Mouse (Mus musculus): ENCODE measurements around the gene C8a. TPM values are rescaled to one million over a fixed set of nuclear protein-coding genes. Genes with fewer than 3 reads are reported as not detected.

C8a gene
- polyA plus RNA-seq, 1 experiment from 2014 or later: not detected

DNA sequence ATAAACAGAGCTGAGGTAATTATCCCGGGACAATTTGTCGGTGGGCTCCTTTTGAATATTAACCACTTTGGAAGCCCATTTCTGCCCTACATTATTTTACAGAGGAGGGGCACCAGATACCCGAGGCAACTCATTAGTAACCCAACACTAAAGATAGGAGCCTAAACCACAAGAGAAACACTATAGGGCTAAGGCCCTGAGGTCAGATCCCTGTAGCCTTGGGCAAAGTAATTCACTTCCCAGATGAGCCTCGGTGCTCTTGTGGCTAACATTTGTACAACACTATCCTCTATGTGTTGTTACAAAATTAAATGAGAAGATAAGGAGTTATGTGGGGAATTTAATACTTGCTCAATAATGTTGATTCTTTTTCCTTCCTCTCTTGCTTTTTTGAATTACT lies 32.7 kb downstream of the C8a start:
- no peak for DNase-seq (ENCODE audit: low spot score)

DNA sequence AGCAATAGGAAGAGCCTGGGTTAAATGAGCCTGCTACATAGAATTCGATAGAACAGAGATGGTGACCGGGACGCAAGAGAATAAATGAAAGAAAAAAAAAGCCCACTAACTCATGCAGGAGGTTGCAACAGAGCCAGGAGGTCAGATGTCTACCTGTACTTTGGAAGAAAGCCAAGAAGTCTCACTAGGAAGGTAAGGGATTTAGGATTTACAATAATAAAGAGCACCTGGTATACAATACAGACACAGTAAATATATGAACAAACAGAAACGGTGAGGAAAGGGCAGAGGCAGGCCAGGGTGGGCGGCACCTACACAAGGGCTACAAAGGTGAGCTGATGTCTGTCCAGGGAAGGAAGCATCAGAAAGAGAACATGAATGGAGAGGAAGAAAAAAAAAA lies 34.0 kb downstream of the C8a start:
- no peak for DNase-seq (ENCODE audit: low spot score)

DNA sequence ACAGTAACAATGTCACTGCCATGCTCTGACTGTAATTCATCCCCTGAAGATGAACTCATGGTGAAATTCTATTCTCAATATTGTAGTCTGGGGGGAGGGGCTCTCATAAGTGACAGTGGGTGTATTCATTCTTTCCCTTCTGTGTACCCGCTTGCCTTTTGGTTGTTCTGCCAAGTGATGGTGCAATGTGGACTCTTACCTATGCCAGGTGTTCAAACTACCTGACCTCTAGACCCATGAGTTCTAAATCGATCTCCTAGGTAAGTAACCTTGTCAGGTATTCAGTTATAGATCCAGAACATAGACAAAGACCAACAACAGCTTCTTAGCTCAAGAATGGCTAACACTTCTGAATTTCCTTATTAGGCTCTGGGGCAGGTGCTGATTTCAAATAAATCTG lies 37.9 kb downstream of the C8a start:
- DNase-seq (ENCODE audit: low spot score): no peak

DNA sequence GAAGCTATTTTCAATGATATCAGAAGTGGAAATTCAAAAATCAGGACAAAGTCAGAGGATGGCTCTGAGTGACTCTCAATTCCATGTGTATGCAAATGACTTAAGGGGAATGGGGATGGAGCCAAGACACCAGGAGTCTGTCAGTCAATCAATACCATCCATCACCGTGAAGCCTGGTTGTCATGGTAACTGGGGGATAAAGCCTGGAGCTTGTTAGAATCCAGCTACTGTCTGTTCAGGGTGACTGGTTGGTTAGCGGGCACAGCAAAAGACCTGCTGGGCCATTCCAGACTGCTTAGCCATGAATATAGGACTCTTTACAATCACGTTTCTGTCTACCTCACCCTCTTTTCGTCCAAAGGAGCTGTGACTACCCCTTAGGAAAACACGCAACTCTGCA lies 41.1 kb downstream of the C8a start:
- no peak for DNase-seq (ENCODE audit: low spot score)

DNA sequence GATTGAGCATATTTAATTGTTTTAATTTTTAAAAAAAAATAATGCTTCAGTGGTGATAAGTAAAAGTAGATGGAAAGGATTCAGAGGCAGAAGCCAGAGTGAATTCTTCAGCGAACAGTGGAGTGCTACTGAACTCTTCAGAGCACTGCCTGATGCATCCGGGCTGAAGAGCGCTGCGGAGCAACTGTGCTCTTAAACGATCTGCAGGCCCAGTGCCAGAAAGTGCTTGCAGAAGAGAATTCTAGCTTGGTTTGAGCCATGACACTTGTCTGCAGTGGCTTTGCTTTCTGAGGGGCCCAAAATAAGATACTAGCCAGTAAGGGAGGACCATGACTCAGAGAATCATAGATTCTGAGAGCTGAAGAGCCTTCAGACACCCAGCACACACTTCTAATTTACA lies 47.3 kb downstream of the C8a start:
- DNase-seq (ENCODE audit: low spot score): no peak

DNA sequence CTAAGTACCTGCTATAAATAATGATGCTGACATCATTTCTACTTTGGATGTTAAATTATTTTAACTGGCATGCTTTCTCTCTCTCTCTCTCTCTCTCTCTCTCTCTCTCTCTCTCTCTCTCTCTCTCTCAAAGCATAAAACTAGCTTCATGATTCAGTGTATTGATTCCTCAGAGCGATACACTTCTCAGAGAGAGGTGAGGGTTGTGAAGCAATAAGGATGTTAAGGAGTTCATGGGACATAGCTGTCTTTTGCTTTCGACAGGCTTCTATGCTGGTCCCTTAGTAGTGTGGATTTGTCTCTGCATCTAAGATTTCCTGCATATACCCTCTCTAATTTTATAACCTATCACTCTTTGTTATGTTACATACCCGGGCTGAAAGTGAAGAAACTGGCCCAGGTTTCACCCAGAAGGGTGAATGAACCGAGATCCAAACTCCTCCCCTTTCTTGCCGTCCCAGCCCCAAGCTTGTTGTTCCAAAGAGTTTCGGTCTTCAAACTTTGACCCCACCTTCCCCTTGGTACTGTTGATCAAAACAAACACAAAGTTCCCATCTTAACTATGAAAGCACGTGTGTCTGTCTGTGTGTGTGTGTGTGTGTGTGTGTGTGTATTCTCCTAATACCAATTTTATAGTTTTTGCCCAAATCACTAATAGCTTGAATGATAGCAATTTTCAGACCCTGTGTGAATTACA lies 51.7 kb downstream of the C8a start:
- DNase-seq (ENCODE audit: low spot score): no peak

DNA sequence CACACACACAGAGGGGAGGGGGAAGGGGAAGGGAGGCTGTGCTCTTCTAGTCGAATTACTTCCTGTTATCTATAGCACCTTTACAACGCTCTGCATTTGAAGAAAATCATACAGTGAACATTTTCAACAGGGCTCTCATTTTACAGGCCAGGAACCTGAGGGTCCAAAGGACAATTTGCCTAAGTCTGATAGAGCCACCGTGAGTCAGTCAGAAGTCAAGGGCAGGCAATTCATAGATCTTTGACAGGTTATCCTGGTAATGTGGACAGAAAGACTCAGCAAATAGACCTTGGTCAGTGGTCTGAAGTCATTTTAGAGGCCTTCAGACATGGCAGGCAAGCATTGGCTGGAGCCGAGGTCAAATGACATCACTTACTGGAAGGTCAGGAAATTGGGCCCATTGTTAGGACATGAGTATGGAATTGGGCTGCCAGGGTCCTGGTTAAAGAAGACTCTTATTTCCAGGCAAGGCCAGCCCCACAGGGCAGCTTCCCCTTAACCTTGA lies 52.5 kb downstream of the C8a start:
- no peak for DNase-seq (ENCODE audit: low spot score)

DNA sequence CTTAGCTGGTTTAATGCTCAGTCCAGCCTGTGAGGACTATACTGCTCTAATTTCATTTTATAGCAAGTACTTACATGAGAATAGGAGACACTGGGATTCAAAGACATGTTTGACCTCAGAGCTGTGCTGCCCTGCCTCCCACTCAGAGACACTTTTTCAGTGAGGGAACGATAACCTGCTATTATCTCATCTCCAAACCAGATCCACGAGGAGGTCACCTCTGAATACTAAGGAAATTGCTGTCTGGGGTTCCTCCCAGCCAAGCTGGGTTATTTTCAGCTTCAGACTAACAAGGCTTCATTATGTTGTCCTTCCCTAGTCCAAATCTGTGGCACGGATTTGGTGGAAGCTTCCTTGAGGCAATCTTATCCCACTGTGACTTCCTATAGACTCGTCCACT lies 56.3 kb downstream of the C8a start:
- no peak for DNase-seq (ENCODE audit: low spot score)

DNA sequence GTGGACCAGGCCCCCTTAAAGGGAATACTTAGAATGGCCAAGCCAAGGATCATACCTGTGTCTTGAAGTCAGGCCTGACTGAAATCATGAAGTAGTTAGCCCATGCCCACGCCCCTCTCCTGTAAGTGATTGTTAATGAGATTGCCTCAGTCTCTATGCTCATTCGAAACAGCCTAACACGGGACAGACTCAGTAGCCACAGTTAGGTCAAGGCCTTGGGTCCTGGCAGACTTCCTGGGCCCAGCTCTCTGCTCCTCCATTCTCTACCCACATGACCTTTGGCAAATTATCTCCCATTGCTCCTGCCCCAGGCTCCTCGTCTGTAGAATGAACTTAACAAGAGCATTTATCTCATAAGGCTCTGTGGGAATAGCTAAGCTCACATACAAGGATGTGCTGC lies 57.2 kb downstream of the C8a start:
- DNase-seq (ENCODE audit: low spot score): no peak

DNA sequence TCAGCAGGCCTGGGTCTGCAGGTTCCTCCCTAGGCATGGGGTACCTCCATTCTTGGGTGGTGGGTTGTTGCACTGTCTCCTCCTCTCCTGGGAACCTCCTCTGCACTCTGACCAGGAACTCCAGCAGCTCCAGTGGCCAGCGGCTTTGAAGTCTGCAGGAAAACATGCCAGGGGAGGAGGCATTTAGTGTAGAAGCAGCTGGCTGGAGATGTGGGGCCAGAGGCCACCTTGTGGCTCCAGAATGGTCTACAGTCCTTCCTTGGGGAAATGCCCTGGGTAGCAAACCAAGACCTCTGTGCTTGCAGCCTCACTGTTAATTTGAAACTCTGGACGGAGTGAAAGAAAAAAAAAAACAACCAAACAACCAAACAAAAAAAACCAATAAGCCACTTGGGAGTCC lies 58.7 kb downstream of the C8a start:
- no peak for DNase-seq (ENCODE audit: low spot score)

DNA sequence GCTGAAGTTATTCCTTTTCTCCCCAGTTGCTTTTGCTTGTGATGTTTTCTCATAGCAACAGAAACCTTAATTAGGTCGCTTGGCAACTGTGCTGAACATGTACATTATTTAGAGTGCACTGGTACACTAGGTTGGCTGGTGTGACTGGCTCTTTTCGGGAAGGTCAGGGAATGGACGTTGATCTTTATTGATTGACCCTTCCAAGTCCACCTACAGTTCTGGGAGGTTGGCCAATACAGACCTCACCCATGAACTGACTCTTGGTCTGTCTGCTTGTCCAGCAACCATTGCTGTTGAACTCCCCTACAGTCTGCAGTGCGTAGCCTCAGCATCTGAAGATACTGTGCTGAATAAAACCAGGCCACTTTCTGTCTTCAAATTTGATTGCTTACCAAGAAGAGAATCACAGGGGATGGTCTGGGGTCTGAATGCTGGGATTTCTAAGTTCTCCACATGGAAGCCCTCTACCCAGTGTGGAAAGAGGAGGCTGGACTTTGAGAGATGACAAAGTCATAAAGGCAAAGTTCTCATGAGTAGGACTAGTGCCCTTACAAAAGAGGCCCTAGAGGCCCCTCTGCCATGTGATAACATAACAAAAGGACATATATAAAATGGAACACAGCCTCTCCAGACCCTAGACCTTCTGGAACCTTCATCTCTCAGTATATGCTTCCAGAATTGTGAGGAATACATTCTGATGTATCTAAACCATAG lies 59.5 kb downstream of the C8a start:
- no peak for DNase-seq (ENCODE audit: low spot score)

DNA sequence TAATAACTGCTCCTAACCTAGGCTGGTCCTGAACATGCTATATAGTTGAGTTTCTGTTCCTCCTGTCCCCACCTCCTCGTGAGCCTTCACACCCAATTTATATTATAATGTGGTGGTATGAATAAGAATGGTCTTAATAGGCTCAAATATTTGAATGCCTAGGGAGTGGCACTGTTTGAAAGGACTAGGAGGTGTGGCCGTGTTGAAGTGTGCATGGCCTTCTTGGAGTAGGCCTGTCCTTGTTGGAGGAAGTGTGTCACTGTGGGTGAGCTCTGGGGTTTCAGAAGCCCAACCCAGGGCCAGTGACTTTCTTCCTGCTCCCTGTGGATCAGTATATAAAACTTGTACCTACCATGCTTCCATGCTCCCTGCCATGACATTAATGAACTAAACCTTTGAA lies 62.6 kb downstream of the C8a start:
- DNase-seq (ENCODE audit: low spot score): no peak

DNA sequence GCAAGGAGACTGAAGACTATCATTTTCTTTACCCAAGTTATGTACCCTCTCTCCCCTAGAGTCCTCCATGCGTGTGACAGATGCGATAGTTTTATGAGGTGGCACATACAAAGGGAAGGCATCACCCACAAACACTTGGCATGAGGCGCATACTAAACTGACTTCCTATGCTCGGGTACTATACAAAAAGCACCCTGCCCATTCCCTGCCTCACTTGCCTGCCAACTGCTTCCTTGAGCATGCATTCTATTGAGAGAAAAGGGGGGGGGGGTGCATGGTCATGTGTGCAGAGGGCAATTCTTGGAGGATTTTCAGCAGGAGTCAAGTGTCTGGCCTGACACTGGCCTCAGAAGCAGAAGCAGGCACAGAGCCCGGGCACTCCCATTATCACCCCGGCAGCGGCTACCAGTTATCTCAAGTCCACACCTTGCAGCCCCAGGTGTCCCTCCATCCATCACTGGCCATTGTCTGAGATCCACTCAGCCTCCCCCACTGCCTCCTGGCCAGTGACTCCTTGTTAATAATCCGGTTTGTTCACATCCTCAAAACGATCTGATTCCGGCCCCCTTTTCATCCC lies 65.4 kb downstream of the C8a start:
- no peak for DNase-seq (ENCODE audit: low spot score)

DNA sequence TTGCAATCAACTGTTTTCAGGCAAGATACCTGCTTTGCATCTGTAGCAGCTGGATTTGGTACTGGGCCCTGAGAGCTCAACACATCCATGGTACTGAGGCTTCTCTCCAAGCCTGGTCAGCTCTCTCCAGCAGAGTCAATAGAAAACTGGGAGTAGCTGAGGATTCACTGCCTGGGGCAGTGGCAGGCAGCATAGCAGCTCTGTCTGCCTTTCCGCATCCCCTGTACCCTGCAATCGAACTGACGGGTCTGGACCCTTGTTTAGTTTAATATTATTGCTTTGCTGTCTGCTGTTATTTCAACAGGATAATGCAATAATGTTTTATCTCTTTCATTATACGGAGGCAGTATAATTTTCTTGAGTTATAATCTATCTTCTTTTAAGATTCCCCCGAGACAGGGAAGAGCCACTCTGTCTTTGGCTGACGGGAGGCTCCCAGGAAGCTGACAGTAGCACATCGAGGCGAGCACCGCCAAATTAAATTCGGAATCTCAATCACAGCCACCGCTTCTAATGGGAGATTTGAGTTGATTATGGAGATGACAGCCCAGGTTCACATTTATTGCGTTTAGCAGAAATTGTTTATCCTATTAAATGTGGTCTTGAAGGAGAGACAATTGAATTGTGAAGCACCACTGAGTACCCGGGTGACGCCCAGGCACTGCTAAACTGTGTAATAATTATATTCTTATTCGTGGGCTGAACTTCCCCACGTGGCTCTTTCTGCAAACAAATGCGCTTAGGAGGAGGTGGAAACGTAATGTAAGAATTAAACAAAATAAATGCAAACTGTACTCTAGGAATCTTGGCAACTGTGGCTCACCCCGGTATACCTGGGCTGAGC lies 70.6 kb downstream of the C8a start:
- no peak for DNase-seq (ENCODE audit: low spot score)

DNA sequence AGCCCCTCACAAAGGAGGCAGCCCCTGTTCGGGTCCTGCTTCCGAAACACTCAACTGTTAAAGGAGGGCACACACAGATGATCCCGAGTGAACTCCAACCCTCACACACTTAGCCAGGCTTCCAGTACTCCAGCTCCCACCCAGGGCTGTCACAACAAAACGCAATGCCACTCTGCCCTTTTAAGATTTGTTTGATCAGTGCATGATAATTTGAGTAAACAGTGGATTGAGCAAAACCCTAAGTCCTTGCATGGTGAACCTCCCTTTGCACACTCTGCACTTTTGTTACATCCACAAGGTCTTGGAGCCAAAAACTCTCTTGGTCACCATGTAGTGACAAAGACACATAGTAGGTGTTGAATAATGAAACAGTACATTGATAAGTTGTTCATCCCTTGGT lies 72.1 kb downstream of the C8a start:
- no peak for DNase-seq (ENCODE audit: low spot score)

DNA sequence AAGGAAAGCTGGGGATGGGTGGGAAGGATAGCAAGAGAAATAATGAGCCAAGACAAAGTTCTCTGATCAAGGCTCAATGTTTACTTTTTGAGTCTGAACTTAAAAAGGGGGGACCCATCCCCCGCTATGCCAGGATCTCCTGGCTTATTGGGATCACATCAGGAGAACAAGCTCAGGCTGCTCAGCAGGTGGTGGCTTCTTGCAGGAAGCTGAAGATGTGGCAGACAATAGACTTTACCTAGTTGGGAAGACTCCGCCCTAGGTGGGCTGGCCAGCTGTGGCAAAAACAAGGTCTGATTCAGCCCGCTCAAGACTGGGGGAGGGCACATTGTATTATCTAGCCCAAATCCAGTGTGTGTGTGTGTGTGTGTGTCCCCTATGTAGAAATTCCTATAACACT lies 74.6 kb downstream of the C8a start:
- DNase-seq (ENCODE audit: low spot score): no peak

DNA sequence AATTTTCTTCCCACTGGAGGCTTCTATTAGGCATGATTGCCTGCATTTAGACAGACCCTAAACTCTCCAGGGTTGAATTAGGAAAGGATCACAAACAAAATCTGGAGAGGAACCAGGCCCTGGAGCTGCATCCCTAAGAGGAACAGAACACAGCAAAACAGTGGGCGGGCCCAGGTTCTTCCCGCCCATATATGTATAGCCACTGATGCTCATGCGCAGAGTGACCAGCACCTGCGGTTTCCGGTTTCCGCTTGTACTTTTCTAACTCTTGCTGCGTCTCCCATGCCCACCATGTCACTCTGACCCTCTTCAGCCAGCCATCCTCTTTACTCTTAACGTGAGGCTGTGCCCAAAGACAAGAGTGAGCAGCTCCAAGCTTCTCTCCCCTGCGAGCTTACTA lies 77.2 kb downstream of the C8a start:
- no peak for DNase-seq (ENCODE audit: low spot score)

DNA sequence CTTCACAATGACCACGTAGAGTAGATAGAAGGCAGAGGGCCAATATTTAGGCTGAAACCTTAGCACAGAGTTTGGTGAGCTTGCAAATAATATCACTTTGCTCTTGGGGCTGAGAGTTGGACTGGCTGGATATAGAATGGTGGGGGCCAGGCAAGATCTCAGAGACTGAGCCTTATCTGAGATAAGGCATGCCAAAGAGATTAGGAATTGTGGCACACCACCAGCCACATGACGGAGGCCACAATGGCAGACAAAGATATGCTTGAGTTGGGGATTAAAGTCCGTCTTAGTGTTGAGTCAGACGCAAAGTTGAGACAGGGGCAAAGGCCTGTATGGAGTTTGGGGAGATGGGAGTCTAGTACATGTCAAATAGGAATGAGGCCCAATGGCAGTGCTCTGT lies 84.1 kb downstream of the C8a start:
- no peak for DNase-seq (ENCODE audit: low spot score)

DNA sequence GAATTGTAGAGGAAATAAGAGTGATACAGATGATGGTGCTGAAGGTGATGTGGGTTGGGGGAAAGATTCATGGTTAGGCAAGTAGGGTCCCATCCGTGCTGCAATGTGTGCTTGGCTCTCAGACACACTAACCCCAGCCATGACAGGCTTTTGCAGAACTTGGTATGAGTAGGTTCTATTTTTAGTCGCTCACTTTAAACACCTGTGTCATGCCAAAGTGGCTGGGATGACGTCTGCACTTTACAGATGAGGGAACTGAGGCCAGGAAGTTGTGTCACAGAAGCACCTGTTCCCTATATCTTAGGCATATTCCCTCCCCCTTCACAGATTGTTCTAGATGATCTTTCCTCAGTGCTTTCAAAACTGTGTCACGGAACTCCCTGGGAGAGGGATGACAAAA lies 93.9 kb downstream of the C8a start:
- no peak for DNase-seq (ENCODE audit: low spot score)

DNA sequence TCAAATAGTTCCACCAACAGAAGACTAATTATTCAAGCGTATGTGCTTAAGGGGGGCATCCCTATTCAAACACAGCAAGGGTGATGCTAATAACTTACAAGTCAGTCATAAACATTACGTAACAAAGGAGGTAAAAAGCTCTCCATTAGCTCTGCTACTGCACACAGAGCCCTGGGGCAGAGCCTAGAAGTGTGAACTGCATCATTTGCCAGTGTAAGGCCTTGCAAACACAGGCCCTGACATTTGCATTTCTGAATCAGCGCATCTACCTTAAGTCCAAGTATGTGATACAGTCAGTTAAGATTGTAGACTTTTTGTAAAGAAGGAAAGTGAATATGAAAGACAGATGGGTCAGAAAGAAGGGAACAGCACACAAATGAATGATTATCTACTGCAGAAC lies 94.8 kb downstream of the C8a start:
- no peak for DNase-seq (ENCODE audit: low spot score)

DNA sequence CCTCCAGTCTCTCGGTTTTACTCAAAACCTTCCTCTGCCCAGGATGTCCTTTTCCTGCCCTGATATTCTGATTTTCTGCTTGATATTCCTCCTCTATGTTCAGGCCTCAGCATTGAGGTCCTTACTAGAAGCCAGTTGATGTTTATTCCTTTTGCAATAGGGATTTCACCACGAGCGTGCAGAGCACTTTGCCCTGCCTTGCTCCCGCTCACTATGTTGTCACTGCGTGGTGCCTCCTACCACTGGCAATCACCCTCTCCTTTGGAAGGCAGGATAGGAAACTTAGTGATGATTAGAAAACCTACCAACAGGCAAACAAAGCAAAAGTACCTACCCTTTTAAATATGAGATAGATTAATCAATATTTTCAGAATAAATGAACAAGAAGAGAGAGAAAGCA lies 96.7 kb downstream of the C8a start:
- no peak for DNase-seq (ENCODE audit: low spot score)

DNA sequence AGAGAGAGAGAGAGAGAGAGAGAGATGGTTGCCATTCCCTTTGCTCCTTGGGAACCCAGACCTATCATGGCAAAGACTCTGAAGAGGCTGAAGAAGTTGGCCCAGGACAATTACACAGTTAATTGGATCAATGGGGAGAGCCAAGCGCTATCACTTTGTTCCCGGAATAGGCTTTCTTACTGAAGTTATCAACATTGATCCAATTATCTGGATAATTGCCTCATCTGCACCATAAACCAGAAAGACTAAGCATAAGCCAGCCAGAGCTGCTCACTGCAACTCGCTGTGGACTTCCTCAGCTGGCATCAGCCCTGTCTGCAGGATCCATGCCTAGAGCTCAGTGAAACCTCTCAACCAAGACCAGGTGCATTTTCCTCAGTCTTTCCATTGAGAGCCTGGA lies 100.6 kb downstream of the C8a start:
- DNase-seq (ENCODE audit: low spot score): no peak

Measured in thymus, postnatal 0 days (tissue).